Mouse (Mus musculus): ENCODE measurements at regions not wholly inside any gene's neighbourhood (a gene's known extent, or its start where the extent isn't known, plus 50 kb on each side); places are given as distances from the start of the nearest gene placed in this dataset.

- no peak overlapping the region for H3K4me2 ChIP-seq
- WGBS, result 71% methylated on average over 8 of the region's 8 CpGs
These were observed 388.6 kb upstream of the Gm11114 start for GRCm38 (mm10) chr9:84923966-84924365.

GRCm38 (mm10) chr9:84936291-84937055, 376.1 kb upstream of the Gm11114 start:
- Histone ChIP-seq H3K27ac (replicated peaks) (no peak overlapping the region), H3K4me1 (no peaks in the 10 kb centered on the region), H3K27me3 (replicated peaks) (no peaks in the 10 kb centered on the region), H3K36me3 (no peaks in the 10 kb centered on the region), H3K4me3 (no peak overlapping the region), H3K9ac (no peak overlapping the region), H3K4me2 (no peak overlapping the region), H3K9me3 (no peaks in the 10 kb centered on the region)
- 73% methylated on average over 2 of the region's 2 CpGs for WGBS
- ATAC-seq (ENCODE audit: extremely low read depth, insufficient number of reproducible peaks, low FRiP score, low TSS enrichment), result no peak

More at GRCm38 (mm10) chr9:84923966-84924365, 388.6 kb upstream of the Gm11114 start:
- no peaks in the 10 kb centered on the region for H3K27me3 ChIP-seq (replicated peaks)
- H3K4me1 ChIP-seq, result no peaks in the 10 kb centered on the region
- no peak for ATAC-seq (ENCODE audit: extremely low read depth, insufficient number of reproducible peaks, low FRiP score, low TSS enrichment)
- H3K27ac ChIP-seq (replicated peaks), result no peak overlapping the region
- H3K36me3 ChIP-seq, result no peaks in the 10 kb centered on the region
- no peaks in the 10 kb centered on the region for H3K9me3 ChIP-seq
- no peak overlapping the region for H3K9ac ChIP-seq
- no peak overlapping the region for H3K4me3 ChIP-seq

GRCm38 (mm10) chr9:84966558-84967154, 345.9 kb upstream of the Gm11114 start:
- ATAC-seq (ENCODE audit: extremely low read depth, insufficient number of reproducible peaks, low FRiP score, low TSS enrichment), result no peak
- peaks cover 10% of the 10 kb centered on the region for H3K4me1 ChIP-seq
- H3K36me3 ChIP-seq, result no peaks in the 10 kb centered on the region
- no peak overlapping the region for H3K4me3 ChIP-seq
- no peaks in the 10 kb centered on the region for H3K9me3 ChIP-seq
- H3K27ac ChIP-seq (replicated peaks), result peak overlapping the region; percentile 86
- 60% methylated on average over 11 of the region's 11 CpGs for WGBS
- H3K4me2 ChIP-seq, result 0 out of 2 replicates have a peak overlapping the region, but pooled peaks have one; percentile 11
- H3K9ac ChIP-seq, result no peak overlapping the region
- no peaks in the 10 kb centered on the region for H3K27me3 ChIP-seq (replicated peaks)

- no peak overlapping the region for H3K4me3 ChIP-seq
- H3K27me3 ChIP-seq (replicated peaks), result no peaks in the 10 kb centered on the region
- 73% methylated on average over 3 of the region's 3 CpGs for WGBS
- no peak for ATAC-seq (ENCODE audit: extremely low read depth, insufficient number of reproducible peaks, low FRiP score, low TSS enrichment)
- H3K9ac ChIP-seq, result no peak overlapping the region
- no peak overlapping the region for H3K27ac ChIP-seq (replicated peaks)
- H3K4me1 ChIP-seq, result peaks cover 10% of the 10 kb centered on the region
- no peak overlapping the region for H3K4me2 ChIP-seq
- no peaks in the 10 kb centered on the region for H3K9me3 ChIP-seq
- no peaks in the 10 kb centered on the region for H3K36me3 ChIP-seq
These were observed 342.5 kb upstream of the Gm11114 start for GRCm38 (mm10) chr9:84969975-84970608.

- Histone ChIP-seq H3K27me3 (replicated peaks) (no peaks in the 10 kb centered on the region), H3K9me3 (no peaks in the 10 kb centered on the region), H3K9ac (no peak overlapping the region), H3K4me1 (no peaks in the 10 kb centered on the region), H3K27ac (replicated peaks) (no peak overlapping the region), H3K36me3 (no peaks in the 10 kb centered on the region), H3K4me2 (no peak overlapping the region), H3K4me3 (no peak overlapping the region)
- ATAC-seq (ENCODE audit: extremely low read depth, insufficient number of reproducible peaks, low FRiP score, low TSS enrichment), result no peak
- whole genome bisulfite sequencing, result 61% methylated on average over 5 of the region's 5 CpGs
These were observed 335.1 kb upstream of the Gm11114 start for GRCm38 (mm10) chr9:84977470-84977869.

- H3K9ac ChIP-seq, result no peak overlapping the region
- 0 out of 2 replicates have a peak, but pooled peaks cover 2% of the 10 kb centered on the region for H3K9me3 ChIP-seq
- H3K36me3 ChIP-seq, result no peaks in the 10 kb centered on the region
- no peak overlapping the region for H3K4me3 ChIP-seq
- no peak for ATAC-seq (ENCODE audit: extremely low read depth, insufficient number of reproducible peaks, low FRiP score, low TSS enrichment)
- no peak overlapping the region for H3K4me2 ChIP-seq
- no peaks in the 10 kb centered on the region for H3K27me3 ChIP-seq (replicated peaks)
- 0% methylated on average over 1 of the region's 1 CpGs for WGBS
- H3K27ac ChIP-seq (replicated peaks), result no peak overlapping the region
- H3K4me1 ChIP-seq, result no peaks in the 10 kb centered on the region
These were observed 309.2 kb upstream of the Gm11114 start for GRCm38 (mm10) chr9:85003414-85003813.

- no peak for ATAC-seq (ENCODE audit: extremely low read depth, insufficient number of reproducible peaks, low FRiP score, low TSS enrichment)
- Histone ChIP-seq H3K9ac (no peak overlapping the region), H3K36me3 (no peaks in the 10 kb centered on the region), H3K9me3 (no peaks in the 10 kb centered on the region), H3K4me2 (no peak overlapping the region), H3K27ac (replicated peaks) (no peak overlapping the region), H3K4me3 (no peak overlapping the region), H3K4me1 (no peaks in the 10 kb centered on the region), H3K27me3 (replicated peaks) (no peaks in the 10 kb centered on the region)
- 53% methylated on average over 1 of the region's 1 CpGs for WGBS
These were observed 301.2 kb upstream of the Gm11114 start for GRCm38 (mm10) chr9:85011361-85011760.

GRCm38 (mm10) chr9:85048112-85048978, 264.2 kb upstream of the Gm11114 start:
- Histone ChIP-seq H3K4me3 (no peak overlapping the region), H3K36me3 (no peaks in the 10 kb centered on the region), H3K9me3 (no peaks in the 10 kb centered on the region), H3K27ac (replicated peaks) (no peak overlapping the region), H3K4me1 (no peaks in the 10 kb centered on the region), H3K4me2 (no peak overlapping the region), H3K9ac (no peak overlapping the region), H3K27me3 (replicated peaks) (no peaks in the 10 kb centered on the region)
- WGBS, result 69% methylated on average over 2 of the region's 2 CpGs
- ATAC-seq (ENCODE audit: extremely low read depth, insufficient number of reproducible peaks, low FRiP score, low TSS enrichment), result no peak

- 65% methylated on average over 4 of the region's 4 CpGs for WGBS
These were observed 260.0 kb upstream of the Gm11114 start for GRCm38 (mm10) chr9:85052526-85052925.

GRCm38 (mm10) chr9:85079975-85080374, 232.6 kb upstream of the Gm11114 start:
- Histone ChIP-seq H3K27ac (replicated peaks) (no peak overlapping the region), H3K4me3 (no peak overlapping the region), H3K9me3 (no peaks in the 10 kb centered on the region), H3K4me2 (no peak overlapping the region), H3K36me3 (no peaks in the 10 kb centered on the region), H3K9ac (no peak overlapping the region), H3K4me1 (no peaks in the 10 kb centered on the region), H3K27me3 (replicated peaks) (no peaks in the 10 kb centered on the region)
- WGBS, result 73% methylated on average over 5 of the region's 5 CpGs
- no peak for ATAC-seq (ENCODE audit: extremely low read depth, insufficient number of reproducible peaks, low FRiP score, low TSS enrichment)

More at GRCm38 (mm10) chr9:85052526-85052925, 260.0 kb upstream of the Gm11114 start:
- Histone ChIP-seq H3K27me3 (replicated peaks) (no peaks in the 10 kb centered on the region), H3K9ac (no peak overlapping the region), H3K4me1 (no peaks in the 10 kb centered on the region), H3K9me3 (no peaks in the 10 kb centered on the region), H3K36me3 (no peaks in the 10 kb centered on the region), H3K4me2 (no peak overlapping the region), H3K4me3 (no peak overlapping the region), H3K27ac (replicated peaks) (no peak overlapping the region)
- no peak for ATAC-seq (ENCODE audit: extremely low read depth, insufficient number of reproducible peaks, low FRiP score, low TSS enrichment)

Data from heart, embryonic 13.5 days (tissue).